Mouse (Mus musculus): ENCODE results near the gene Scai.

DNA sequence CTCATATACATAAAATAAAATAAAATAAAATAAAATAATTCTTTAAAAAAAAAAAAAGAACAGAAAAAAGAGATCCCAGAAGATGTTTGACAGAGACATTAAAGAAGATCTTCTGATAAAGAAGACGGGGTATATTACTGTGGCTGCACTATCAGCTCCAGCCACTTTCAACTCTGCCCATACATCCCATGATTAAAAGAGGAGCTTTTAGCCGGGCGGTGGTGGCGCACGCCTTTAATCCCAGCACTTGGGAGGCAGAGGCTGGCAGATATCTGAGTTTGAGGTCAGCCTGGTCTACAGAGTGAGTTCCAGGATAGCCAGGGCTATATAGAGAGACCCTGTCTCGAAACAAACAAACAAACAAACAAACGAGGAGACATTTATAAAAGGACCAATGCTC is 76.4 kb downstream of the Scai start:
- no peak for TF ChIP-seq CTCF (IDR thresholded peaks at IDR 0.05; ENCODE audit: low read depth)
- no peak for TF ChIP-seq EP300 (IDR thresholded peaks at IDR 0.05; ENCODE audit: low read depth)
